Mouse (Mus musculus): ENCODE measurements around the gene Car7. TPM values are rescaled to one million over a fixed set of nuclear protein-coding genes. Genes with fewer than 3 reads are reported as not detected.

Car7 gene
- polyA plus RNA-seq, 1 experiment from 2014 or later = 0.84 TPM

DNA sequence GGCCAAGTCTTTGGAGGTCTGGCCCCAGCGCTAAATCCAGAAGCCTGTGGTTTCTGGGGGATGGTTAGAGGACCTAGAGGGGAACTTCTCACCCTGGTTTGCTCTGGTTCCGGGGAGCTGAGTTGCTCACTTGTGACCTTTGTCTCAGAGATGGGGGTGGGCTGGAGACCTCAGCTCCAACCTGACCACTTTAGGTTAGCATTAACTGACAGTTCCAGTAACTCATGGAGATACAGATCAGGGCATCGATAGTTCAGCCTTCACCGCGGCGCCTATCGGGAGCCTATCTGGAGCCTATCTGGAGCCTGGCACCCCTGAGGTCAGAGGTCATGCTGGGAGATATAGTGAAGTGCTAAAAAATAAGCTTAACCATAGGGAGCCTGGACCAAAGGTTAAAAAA is 22.7 kb downstream of the Car7 start:
- H3K9me3 ChIP-seq (ENCODE audit: low read length) = no peaks in the 10 kb centered on the region
- TF ChIP-seq EP300 (IDR thresholded peaks at IDR 0.05) (no peak), CTCF (IDR thresholded peaks at IDR 0.05) (no peak)
- H3K9ac ChIP-seq (replicated peaks; ENCODE audit: low read depth) = no peak overlapping the region
- 37% methylated on average over 7 of the region's 7 CpGs for WGBS
- H3K27ac ChIP-seq (ENCODE audit: low read length) = no peak overlapping the region
- ATAC-seq = no peak
- H3K4me3 ChIP-seq (ENCODE audit: low read depth, low read length) = no peak overlapping the region
- H3K4me1 ChIP-seq (ENCODE audit: insufficient read depth, low read depth, low read length) = no peaks in the 10 kb centered on the region
- H3K4me2 ChIP-seq (replicated peaks; ENCODE audit: low read depth, low read length) = no peak overlapping the region
- no peak for DNase-seq (ENCODE audit: low spot score)
- no peaks in the 10 kb centered on the region for H3K36me3 ChIP-seq (ENCODE audit: insufficient read depth, low read length)
- H3K27me3 ChIP-seq (replicated peaks; ENCODE audit: insufficient read depth, low read length) = no peaks in the 10 kb centered on the region

DNA sequence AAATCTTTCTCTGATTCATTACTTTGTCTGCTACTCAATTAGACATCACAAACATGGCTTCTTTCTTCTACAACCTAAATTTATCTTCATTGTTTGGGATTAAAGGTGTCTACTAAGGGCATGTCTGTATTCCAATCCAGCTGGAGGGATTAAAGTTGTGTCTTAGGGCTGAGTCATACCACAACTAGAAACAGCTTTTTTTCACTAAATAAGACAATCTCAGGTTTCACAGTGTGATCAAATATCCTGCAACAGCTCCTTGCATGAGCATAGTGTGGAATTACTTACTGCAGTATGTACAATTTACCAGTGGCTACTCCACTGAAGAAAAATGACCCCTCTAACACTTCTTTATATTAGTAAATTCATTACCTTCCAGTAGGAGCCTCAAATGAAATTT is 26.2 kb downstream of the Car7 start:
- no peak for DNase-seq (ENCODE audit: low spot score)
- no peaks in the 10 kb centered on the region for H3K36me3 ChIP-seq (ENCODE audit: insufficient read depth, low read length)
- ATAC-seq = no peak
- no peaks in the 10 kb centered on the region for H3K4me1 ChIP-seq (ENCODE audit: insufficient read depth, low read depth, low read length)
- H3K9ac ChIP-seq (replicated peaks; ENCODE audit: low read depth) = no peak overlapping the region
- no peaks in the 10 kb centered on the region for H3K9me3 ChIP-seq (ENCODE audit: low read length)
- no peak overlapping the region for H3K27ac ChIP-seq (ENCODE audit: low read length)
- no peak overlapping the region for H3K4me2 ChIP-seq (replicated peaks; ENCODE audit: low read depth, low read length)
- no peak for TF ChIP-seq EP300 (IDR thresholded peaks at IDR 0.05)
- no peak for TF ChIP-seq CTCF (IDR thresholded peaks at IDR 0.05)
- no peaks in the 10 kb centered on the region for H3K27me3 ChIP-seq (replicated peaks; ENCODE audit: insufficient read depth, low read length)
- H3K4me3 ChIP-seq (ENCODE audit: low read depth, low read length) = no peak overlapping the region

DNA sequence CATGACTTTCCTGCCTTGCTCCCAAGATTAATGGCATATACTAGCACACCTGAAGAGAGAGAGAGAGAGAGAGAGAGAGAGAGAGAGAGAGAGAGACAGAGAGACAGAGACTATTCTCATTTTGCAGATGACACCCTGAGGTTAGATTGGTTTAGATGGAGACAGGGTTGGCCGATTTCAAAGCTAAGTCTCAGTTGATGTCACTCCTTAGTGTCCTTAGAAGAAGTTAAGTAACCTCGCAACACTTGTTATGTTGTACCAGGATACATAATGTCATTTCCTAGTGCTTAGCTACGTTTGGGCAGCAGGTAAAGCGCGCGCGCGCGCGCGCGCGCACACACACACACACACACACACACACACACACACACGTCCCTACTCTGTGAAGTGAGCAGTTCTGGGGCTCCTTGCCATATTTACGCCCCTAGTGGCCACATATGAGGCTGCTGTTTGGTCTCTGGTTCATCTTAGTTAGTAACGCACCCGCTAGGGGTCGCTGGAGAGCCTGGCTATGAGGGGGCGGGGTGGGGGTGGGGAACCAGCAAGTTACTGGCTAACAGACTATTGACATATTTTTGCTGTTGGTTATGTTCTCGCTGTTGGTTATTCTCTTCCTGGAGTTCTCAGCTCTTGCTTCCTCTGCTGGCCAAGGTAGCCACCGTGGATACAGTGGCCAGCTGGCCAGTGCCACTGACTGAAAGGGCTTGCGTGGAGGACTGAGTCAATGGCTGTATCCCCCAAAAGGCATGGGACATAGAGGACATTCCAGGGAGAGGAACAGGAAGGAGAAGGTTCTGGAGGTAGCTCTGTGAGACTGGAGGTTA is 30.4 kb downstream of the Car7 start:
- H3K4me1 ChIP-seq (ENCODE audit: insufficient read depth, low read depth, low read length) = no peaks in the 10 kb centered on the region
- H3K36me3 ChIP-seq (ENCODE audit: insufficient read depth, low read length) = no peaks in the 10 kb centered on the region
- H3K9me3 ChIP-seq (ENCODE audit: low read length) = no peaks in the 10 kb centered on the region
- H3K4me3 ChIP-seq (ENCODE audit: low read depth, low read length) = no peak overlapping the region
- H3K27me3 ChIP-seq (replicated peaks; ENCODE audit: insufficient read depth, low read length) = no peaks in the 10 kb centered on the region
- H3K4me2 ChIP-seq (replicated peaks; ENCODE audit: low read depth, low read length) = 0 out of 2 replicates have a peak overlapping the region, but pooled peaks have one; percentile 17
- no peak overlapping the region for H3K27ac ChIP-seq (ENCODE audit: low read length)
- peak; percentile 95 for TF ChIP-seq CTCF (IDR thresholded peaks at IDR 0.05)
- no peak for TF ChIP-seq EP300 (IDR thresholded peaks at IDR 0.05)
- 12% methylated on average over 22 of the region's 22 CpGs for WGBS
- no peak overlapping the region for H3K9ac ChIP-seq (replicated peaks; ENCODE audit: low read depth)
- ATAC-seq = peak; percentile 95
- peak; percentile 95 for DNase-seq (ENCODE audit: low spot score)

DNA sequence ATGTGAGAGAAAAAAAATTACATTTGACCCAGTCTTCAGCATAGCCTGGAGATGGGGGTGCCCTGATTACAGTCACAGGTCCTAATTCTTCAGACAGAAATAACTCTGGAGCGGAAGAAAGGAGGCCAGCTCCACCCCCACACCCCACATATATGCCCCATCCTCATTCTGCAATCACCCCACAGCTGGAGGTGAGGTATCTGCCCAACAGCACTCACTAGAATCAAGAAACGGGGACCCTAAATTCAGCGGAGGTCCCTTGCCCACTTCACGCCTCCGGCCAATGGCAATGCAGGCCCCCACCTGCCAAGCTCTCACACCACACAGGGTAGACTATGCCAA is 30.9 kb downstream of the Car7 start:
- 96% methylated on average over 5 of the region's 5 CpGs for WGBS
- H3K9me3 ChIP-seq (ENCODE audit: low read length) = no peaks in the 10 kb centered on the region
- no peaks in the 10 kb centered on the region for H3K4me1 ChIP-seq (ENCODE audit: insufficient read depth, low read depth, low read length)
- ATAC-seq = no peak
- no peak overlapping the region for H3K4me3 ChIP-seq (ENCODE audit: low read depth, low read length)
- no peak overlapping the region for H3K27ac ChIP-seq (ENCODE audit: low read length)
- no peak for TF ChIP-seq CTCF (IDR thresholded peaks at IDR 0.05)
- no peak for TF ChIP-seq EP300 (IDR thresholded peaks at IDR 0.05)
- H3K27me3 ChIP-seq (replicated peaks; ENCODE audit: insufficient read depth, low read length) = no peaks in the 10 kb centered on the region
- no peak overlapping the region for H3K4me2 ChIP-seq (replicated peaks; ENCODE audit: low read depth, low read length)
- no peaks in the 10 kb centered on the region for H3K36me3 ChIP-seq (ENCODE audit: insufficient read depth, low read length)
- DNase-seq (ENCODE audit: low spot score) = no peak
- H3K9ac ChIP-seq (replicated peaks; ENCODE audit: low read depth) = no peak overlapping the region

DNA sequence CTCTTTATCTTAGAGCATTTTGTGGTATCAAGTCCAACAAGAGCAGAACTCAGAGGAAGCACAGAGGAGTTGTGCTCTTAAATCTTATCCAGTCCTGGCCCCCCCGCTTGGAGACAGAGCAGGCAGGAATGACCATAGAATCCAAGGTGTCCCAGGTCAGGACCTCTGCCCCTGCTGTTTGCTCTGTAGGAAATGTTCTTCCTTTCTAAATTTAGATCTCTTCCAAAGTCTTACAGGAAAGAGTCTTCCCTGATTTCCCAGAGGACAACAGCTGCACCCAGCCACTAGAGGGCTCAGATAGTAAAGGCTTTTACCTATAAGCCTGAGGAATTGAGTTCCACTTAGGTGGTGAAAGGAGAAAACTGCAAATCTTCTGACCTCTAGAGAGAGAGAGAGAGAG is 35.1 kb downstream of the Car7 start:
- Histone ChIP-seq H3K27ac (ENCODE audit: low read length) (no peak overlapping the region), H3K4me2 (replicated peaks; ENCODE audit: low read depth, low read length) (no peak overlapping the region), H3K36me3 (ENCODE audit: insufficient read depth, low read length) (no peaks in the 10 kb centered on the region), H3K9me3 (ENCODE audit: low read length) (no peaks in the 10 kb centered on the region), H3K27me3 (replicated peaks; ENCODE audit: insufficient read depth, low read length) (no peaks in the 10 kb centered on the region), H3K4me3 (ENCODE audit: low read depth, low read length) (no peak overlapping the region), H3K4me1 (ENCODE audit: insufficient read depth, low read depth, low read length) (no peaks in the 10 kb centered on the region), H3K9ac (replicated peaks; ENCODE audit: low read depth) (no peak overlapping the region)
- 25% methylated on average over 1 of the region's 1 CpGs for WGBS
- ATAC-seq = no peak
- peak; percentile 25 for DNase-seq (ENCODE audit: low spot score)
- TF ChIP-seq CTCF (IDR thresholded peaks at IDR 0.05) = peak; percentile 67
- TF ChIP-seq EP300 (IDR thresholded peaks at IDR 0.05) = no peak

DNA sequence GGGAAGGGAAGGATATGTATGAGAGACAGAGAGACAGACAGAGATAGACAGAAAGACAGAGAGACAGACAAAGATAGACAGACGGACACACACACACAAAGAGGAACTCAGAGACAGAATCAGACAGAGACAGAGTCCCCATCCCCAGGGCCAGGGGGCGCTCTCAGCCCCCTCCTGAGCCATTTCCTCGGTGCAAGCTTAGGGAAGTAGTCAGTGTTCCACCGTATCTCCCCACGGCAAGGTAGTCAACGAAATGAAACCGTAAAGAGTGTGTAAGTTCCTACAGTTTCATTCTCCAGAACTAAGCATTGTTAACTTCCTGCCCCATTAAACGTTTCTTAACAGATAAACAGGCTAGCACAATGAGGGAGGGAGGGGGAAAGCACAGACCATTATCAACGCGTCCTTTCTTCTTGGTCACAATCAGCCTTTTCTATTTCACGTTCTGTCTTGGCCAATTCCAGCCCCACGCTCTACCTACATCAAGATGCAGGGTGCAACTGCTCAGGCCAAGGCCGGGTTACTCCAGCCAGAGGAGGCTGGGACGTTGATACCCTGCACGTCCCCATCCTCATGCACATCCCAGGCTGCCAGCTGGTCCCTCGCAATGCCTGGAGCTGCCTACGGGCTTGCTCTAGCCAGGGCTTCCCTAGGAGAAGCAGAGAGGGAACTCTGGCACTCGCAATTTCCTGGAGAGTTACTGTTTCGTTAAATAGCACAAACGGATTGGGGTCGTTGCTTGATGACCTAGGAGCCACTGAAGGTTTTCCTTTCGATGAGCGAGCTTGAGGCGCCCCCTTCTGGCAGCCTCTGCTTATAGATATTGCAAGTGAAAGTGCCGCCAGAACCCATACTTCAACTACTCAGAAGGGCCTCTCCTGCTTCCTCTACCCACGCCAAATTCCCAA is 36.2 kb downstream of the Car7 start:
- no peak overlapping the region for H3K27ac ChIP-seq (ENCODE audit: low read length)
- H3K27me3 ChIP-seq (replicated peaks; ENCODE audit: insufficient read depth, low read length) = no peaks in the 10 kb centered on the region
- WGBS = 6% methylated on average over 26 of the region's 26 CpGs
- ATAC-seq (peak; percentile 71), DNase-seq (ENCODE audit: low spot score) (peak; percentile 84)
- peak overlapping the region; percentile 45 for H3K4me3 ChIP-seq (ENCODE audit: low read depth, low read length)
- peak; percentile 79 for TF ChIP-seq CTCF (IDR thresholded peaks at IDR 0.05)
- no peak for TF ChIP-seq EP300 (IDR thresholded peaks at IDR 0.05)
- H3K36me3 ChIP-seq (ENCODE audit: insufficient read depth, low read length) = no peaks in the 10 kb centered on the region
- no peaks in the 10 kb centered on the region for H3K9me3 ChIP-seq (ENCODE audit: low read length)
- peak overlapping the region; percentile 78 for H3K4me2 ChIP-seq (replicated peaks; ENCODE audit: low read depth, low read length)
- H3K4me1 ChIP-seq (ENCODE audit: insufficient read depth, low read depth, low read length) = no peaks in the 10 kb centered on the region
- H3K9ac ChIP-seq (replicated peaks; ENCODE audit: low read depth) = 0 out of 2 replicates have a peak overlapping the region, but pooled peaks have one; percentile 32

Data from lung, postnatal 0 days (tissue).